Mouse (Mus musculus): ENCODE results near the gene Etfbkmt. TPM values are rescaled to one million over a fixed set of nuclear protein-coding genes. Genes with fewer than 3 reads are reported as not detected.
"Not testable (repeated sequence)": the region's sequence is repeated elsewhere in the genome, so short reads cannot be mapped to it uniquely, and the experiment has no call there.

Etfbkmt gene
- total and polyA plus RNA-seq, 3 experiments: 12.8 to 38.8 (median 24.2) TPM

GRCm38 (mm10) chr6:149188925-149189257 is 49.2 kb downstream of the Etfbkmt start:
- intact Hi-C loops (cut with DNase I): loop anchor here (1.0 to 5.0 kb wide), 3 partner anchors 47 to 242 kb away; partner anchors contain the start of genes Resf1 and Sinhcaf
- Histone ChIP-seq H3K27ac (peak overlapping the region; percentile 89), H3K36me3 (ENCODE audit: control insufficient read depth, insufficient read depth, low read length) (peaks cover 12% of the 10 kb centered on the region; the same call in 1 of the 2 replicates), H3K4me1 (ENCODE audit: control insufficient read depth, insufficient read depth, low read length) (peaks cover 7% of the 10 kb centered on the region), H3K4me3 (peak overlapping the region; percentile 89), H3K9ac (ENCODE audit: low read depth, low read length) (peak overlapping the region; percentile 58), H3K79me2 (replicated peaks; ENCODE audit: control insufficient read depth, insufficient read depth, low read length) (peaks cover 2% of the 10 kb centered on the region), H3K27me3 (ENCODE audit: control insufficient read depth, insufficient read depth, low read length) (no peaks in the 10 kb centered on the region)
- WGBS: 29% methylated on average over 8 of the region's 8 CpGs
- TF ChIP-seq POLR2A (IDR thresholded peaks at IDR 0.05; ENCODE audit: insufficient read depth, low read depth, low read length) (no peak), CTCF (IDR thresholded peaks at IDR 0.05) (no peak), EP300 (IDR thresholded peaks at IDR 0.05; ENCODE audit: insufficient read depth, low read depth, low read length) (no peak)
- no peak for DNase-seq

- H3K4me3 ChIP-seq: peak overlapping the region; percentile 89
- H3K9ac ChIP-seq (ENCODE audit: low read depth, low read length): no peak overlapping the region
- peaks cover 10% of the 10 kb centered on the region; the same call in 1 of the 2 replicates for H3K36me3 ChIP-seq (ENCODE audit: control insufficient read depth, insufficient read depth, low read length)
- peaks cover 7% of the 10 kb centered on the region for H3K4me1 ChIP-seq (ENCODE audit: control insufficient read depth, insufficient read depth, low read length)
- DNase-seq: no peak
- TF ChIP-seq POLR2A (IDR thresholded peaks at IDR 0.05; ENCODE audit: insufficient read depth, low read depth, low read length) (no peak), CTCF (IDR thresholded peaks at IDR 0.05) (no peak), EP300 (IDR thresholded peaks at IDR 0.05; ENCODE audit: insufficient read depth, low read depth, low read length) (no peak)
- 95% methylated on average over 16 of the region's 16 CpGs for WGBS
- H3K27ac ChIP-seq: peak overlapping the region; percentile 89
- intact Hi-C loops (cut with DNase I): loop anchor here (5.0 kb wide), 2 partner anchors 47 to 242 kb away; partner anchors contain the start of gene Sinhcaf
- H3K79me2 ChIP-seq (replicated peaks; ENCODE audit: control insufficient read depth, insufficient read depth, low read length): peaks cover 2% of the 10 kb centered on the region
- H3K27me3 ChIP-seq (ENCODE audit: control insufficient read depth, insufficient read depth, low read length): no peaks in the 10 kb centered on the region
Measured at GRCm38 (mm10) chr6:149189340-149189922, 49.8 kb downstream of the Etfbkmt start.

- H3K79me2 ChIP-seq (replicated peaks; ENCODE audit: control insufficient read depth, insufficient read depth, low read length); H3K4me1 ChIP-seq (ENCODE audit: control insufficient read depth, insufficient read depth, low read length); H3K9ac ChIP-seq (ENCODE audit: low read depth, low read length); H3K27ac ChIP-seq; H3K4me3 ChIP-seq; DNase-seq; H3K27me3 ChIP-seq (ENCODE audit: control insufficient read depth, insufficient read depth, low read length); H3K36me3 ChIP-seq (ENCODE audit: control insufficient read depth, insufficient read depth, low read length): not testable (repeated sequence)
- WGBS: 83% methylated on average over 5 of the region's 5 CpGs
- intact Hi-C loops (cut with DNase I): loop anchor here (10.0 kb wide), 1 partner anchor 183 kb away; no protein-coding TSS in a partner anchor
Measured at GRCm38 (mm10) chr6:149191951-149192350, 52.3 kb downstream of the Etfbkmt start.

GRCm38 (mm10) chr6:149193276-149193905 is 53.7 kb downstream of the Etfbkmt start:
- 43% methylated on average over 5 of the region's 5 CpGs for WGBS
- Histone ChIP-seq H3K36me3 (ENCODE audit: control insufficient read depth, insufficient read depth, low read length) (0 out of 2 replicates have a peak, but pooled peaks cover 2% of the 10 kb centered on the region), H3K27ac (peak overlapping the region; percentile 54), H3K27me3 (ENCODE audit: control insufficient read depth, insufficient read depth, low read length) (no peaks in the 10 kb centered on the region), H3K9ac (ENCODE audit: low read depth, low read length) (no peak overlapping the region), H3K4me1 (ENCODE audit: control insufficient read depth, insufficient read depth, low read length) (no peaks in the 10 kb centered on the region; the same call in 1 of the 2 replicates), H3K79me2 (replicated peaks; ENCODE audit: control insufficient read depth, insufficient read depth, low read length) (no peaks in the 10 kb centered on the region), H3K4me3 (no peak overlapping the region)
- intact Hi-C loops (cut with DNase I): loop anchor here (10.0 kb wide), 1 partner anchor 181 kb away; no protein-coding TSS in a partner anchor
- peak in 1 of 2 experiments; percentile 49 for DNase-seq
- TF ChIP-seq CTCF (IDR thresholded peaks at IDR 0.05) (no peak), EP300 (IDR thresholded peaks at IDR 0.05; ENCODE audit: insufficient read depth, low read depth, low read length) (0 out of 2 replicates have a peak, but pooled peaks have one; percentile 38), POLR2A (IDR thresholded peaks at IDR 0.05; ENCODE audit: insufficient read depth, low read depth, low read length) (0 out of 2 replicates have a peak, but pooled peaks have one; percentile 19)

- Histone ChIP-seq H3K27me3 (ENCODE audit: control insufficient read depth, insufficient read depth, low read length) (no peaks in the 10 kb centered on the region), H3K36me3 (ENCODE audit: control insufficient read depth, insufficient read depth, low read length) (0 out of 2 replicates have a peak, but pooled peaks cover 2% of the 10 kb centered on the region), H3K9ac (ENCODE audit: low read depth, low read length) (no peak overlapping the region), H3K27ac (no peak overlapping the region), H3K4me3 (no peak overlapping the region), H3K79me2 (replicated peaks; ENCODE audit: control insufficient read depth, insufficient read depth, low read length) (no peaks in the 10 kb centered on the region), H3K4me1 (ENCODE audit: control insufficient read depth, insufficient read depth, low read length) (no peaks in the 10 kb centered on the region; the same call in 1 of the 2 replicates)
- 55% methylated on average over 3 of the region's 3 CpGs for WGBS
- DNase-seq: no peak
- TF ChIP-seq CTCF (IDR thresholded peaks at IDR 0.05) (no peak), EP300 (IDR thresholded peaks at IDR 0.05; ENCODE audit: insufficient read depth, low read depth, low read length) (no peak), POLR2A (IDR thresholded peaks at IDR 0.05; ENCODE audit: insufficient read depth, low read depth, low read length) (no peak)
- intact Hi-C loops (cut with DNase I): loop anchor here (10.0 kb wide), 1 partner anchor 178 kb away; no protein-coding TSS in a partner anchor
Measured at GRCm38 (mm10) chr6:149197116-149197515, 57.5 kb downstream of the Etfbkmt start.

- Histone ChIP-seq H3K27me3 (ENCODE audit: control insufficient read depth, insufficient read depth, low read length) (no peaks in the 10 kb centered on the region), H3K79me2 (replicated peaks; ENCODE audit: control insufficient read depth, insufficient read depth, low read length) (no peaks in the 10 kb centered on the region), H3K36me3 (ENCODE audit: control insufficient read depth, insufficient read depth, low read length) (0 out of 2 replicates have a peak, but pooled peaks cover 2% of the 10 kb centered on the region), H3K4me1 (ENCODE audit: control insufficient read depth, insufficient read depth, low read length) (no peaks in the 10 kb centered on the region), H3K4me3 (no peak overlapping the region), H3K27ac (no peak overlapping the region), H3K9ac (ENCODE audit: low read depth, low read length) (no peak overlapping the region)
- no peak for DNase-seq
- intact Hi-C loops (cut with DNase I): loop anchor here (10.0 kb wide), 1 partner anchor 176 kb away; no protein-coding TSS in a partner anchor
- TF ChIP-seq POLR2A (IDR thresholded peaks at IDR 0.05; ENCODE audit: insufficient read depth, low read depth, low read length) (no peak), EP300 (IDR thresholded peaks at IDR 0.05; ENCODE audit: insufficient read depth, low read depth, low read length) (no peak), CTCF (IDR thresholded peaks at IDR 0.05) (no peak)
Measured at GRCm38 (mm10) chr6:149198572-149198971, 58.9 kb downstream of the Etfbkmt start.

Other genes starting within 250 kb of the Etfbkmt start
- 1 to 10 TPM; 4.1 to 4.2 TPM for gene Caprin2, start 243.6 kb upstream of the Etfbkmt start, total RNA-seq (2021)
- gene Caprin2, start 243.6 kb upstream of the Etfbkmt start, polyA plus RNA-seq (2012; rRNA removed): 4.0 and 7.4 TPM in 2 replicates
- 1 to 10 TPM; 2.7 to 5.0 TPM for gene Sinhcaf, start 193.4 kb upstream of the Etfbkmt start, total RNA-seq (2021)
- 1.3 and 2.1 TPM in 2 replicates for gene Sinhcaf, start 193.4 kb upstream of the Etfbkmt start, polyA plus RNA-seq (2012; rRNA removed)
- 10 to 100 TPM; 16.0 to 17.8 TPM for gene Dennd5b, start 38.2 kb upstream of the Etfbkmt start, total RNA-seq (2021)
- 3.7 and 5.9 TPM in 2 replicates for gene Dennd5b, start 38.2 kb upstream of the Etfbkmt start, polyA plus RNA-seq (2012; rRNA removed)
- not detected for gene Gm10203, start 9.7 kb upstream of the Etfbkmt start, total RNA-seq (2021)
- gene Gm10203, start 9.7 kb upstream of the Etfbkmt start, polyA plus RNA-seq (2012; rRNA removed): not detected in 2 replicates
- 10 to 100 TPM; 16.0 to 24.9 TPM for gene Amn1, start 48.9 kb downstream of the Etfbkmt start, total RNA-seq (2021)
- 7.4 and 12.0 TPM in 2 replicates for gene Amn1, start 48.9 kb downstream of the Etfbkmt start, polyA plus RNA-seq (2012; rRNA removed)
- 10 to 100 TPM; 30.8 to 31.1 TPM for gene Resf1, start 169.6 kb downstream of the Etfbkmt start, total RNA-seq (2021)
- 8.0 and 11.3 TPM in 2 replicates for gene Resf1, start 169.6 kb downstream of the Etfbkmt start, polyA plus RNA-seq (2012; rRNA removed)

Measured in heart, adult 2 months (tissue).